Mouse (Mus musculus): ENCODE results near the gene Tmem14c. TPM values are rescaled to one million over a fixed set of nuclear protein-coding genes. Genes with fewer than 3 reads are reported as not detected.
A peak's percentile ranks its signal among the peaks of the same experiment; 100 is the strongest.
"Not testable (repeated sequence)": the region's sequence is repeated elsewhere in the genome, so short reads cannot be mapped to it uniquely, and the experiment has no call there.

The Tmem14c gene
- polyA plus RNA-seq, 1 experiment: 175 TPM

DNA sequence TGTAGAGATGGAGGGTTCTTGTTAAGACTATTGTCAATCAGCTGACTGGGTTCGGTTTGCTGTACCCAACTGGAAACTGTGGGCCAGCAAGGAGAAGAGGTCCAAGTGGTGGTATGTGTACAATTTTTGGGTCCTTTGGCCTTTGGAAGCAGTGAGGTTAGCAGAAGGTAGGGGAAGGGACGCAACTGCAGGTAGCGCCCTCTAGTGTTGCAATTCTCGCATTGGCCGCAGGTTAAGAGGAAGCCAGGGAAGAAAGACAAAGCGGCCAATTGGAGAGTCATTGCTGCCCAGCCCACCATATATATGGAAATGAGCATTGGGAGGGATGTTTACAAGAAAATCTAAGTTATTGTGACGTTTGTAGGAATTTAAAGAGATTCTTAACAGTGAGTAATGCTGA, 38.5 kb upstream of the Tmem14c start:
- no peak overlapping the region for H3K4me3 ChIP-seq (ENCODE audit: insufficient read depth, low read depth, low read length)
- TF ChIP-seq POLR2A (IDR thresholded peaks at IDR 0.05; ENCODE audit: low read depth, low read length) (no peak), CTCF (conservative IDR thresholded peaks at IDR 0.05; ENCODE audit: insufficient read depth, insufficient read length, low read depth, low read length) (peak; percentile 91)

DNA sequence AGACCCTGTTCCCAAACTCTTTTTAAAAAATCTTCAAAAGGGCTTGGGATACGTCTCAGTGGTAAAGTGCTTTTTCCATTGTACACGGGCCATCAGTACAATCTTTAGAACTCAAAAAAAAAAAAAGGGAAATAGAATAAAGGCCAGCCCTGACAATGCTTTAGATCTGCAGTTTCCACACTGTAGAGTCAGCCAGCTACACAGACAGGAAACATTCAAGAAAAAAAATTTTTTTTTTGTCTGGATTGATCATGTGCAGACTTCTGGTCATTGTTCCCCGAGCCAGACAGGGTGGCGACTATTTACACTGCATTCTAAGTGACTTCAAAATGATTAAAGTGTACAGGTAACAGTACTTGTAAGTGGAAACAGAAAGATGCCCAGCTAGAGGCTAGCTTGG, 37.4 kb upstream of the Tmem14c start:
- WGBS: 71% methylated on average over 4 of the region's 4 CpGs
- TF ChIP-seq CTCF (conservative IDR thresholded peaks at IDR 0.05; ENCODE audit: insufficient read depth, insufficient read length, low read depth, low read length) (no peak), POLR2A (IDR thresholded peaks at IDR 0.05; ENCODE audit: low read depth, low read length) (no peak)
- H3K4me3 ChIP-seq (ENCODE audit: insufficient read depth, low read depth, low read length): no peak overlapping the region
- DNase-seq: peak; percentile 68
- H3K4me1 ChIP-seq (ENCODE audit: control insufficient read depth, insufficient read depth, low read length): peaks cover 5% of the 10 kb centered on the region; the same call in 1 of the 2 replicates
- H3K36me3 ChIP-seq (ENCODE audit: control insufficient read depth, insufficient read depth, low read length): no peaks in the 10 kb centered on the region
- H3K27me3 ChIP-seq (replicated peaks; ENCODE audit: control insufficient read depth, insufficient read depth, low read length): no peaks in the 10 kb centered on the region
- peak overlapping the region; percentile 85 for H3K27ac ChIP-seq (ENCODE audit: insufficient read depth, low read depth, low read length)

More for the DNA sequence above, 38.5 kb upstream of the Tmem14c start:
- Histone ChIP-seq H3K27ac (ENCODE audit: insufficient read depth, low read depth, low read length) (no peak overlapping the region), H3K27me3 (replicated peaks; ENCODE audit: control insufficient read depth, insufficient read depth, low read length) (no peaks in the 10 kb centered on the region), H3K4me1 (ENCODE audit: control insufficient read depth, insufficient read depth, low read length) (peaks cover 5% of the 10 kb centered on the region; the same call in 1 of the 2 replicates), H3K36me3 (ENCODE audit: control insufficient read depth, insufficient read depth, low read length) (no peaks in the 10 kb centered on the region)
- DNase-seq: peak; percentile 72
- 31% methylated on average over 7 of the region's 7 CpGs for WGBS

DNA sequence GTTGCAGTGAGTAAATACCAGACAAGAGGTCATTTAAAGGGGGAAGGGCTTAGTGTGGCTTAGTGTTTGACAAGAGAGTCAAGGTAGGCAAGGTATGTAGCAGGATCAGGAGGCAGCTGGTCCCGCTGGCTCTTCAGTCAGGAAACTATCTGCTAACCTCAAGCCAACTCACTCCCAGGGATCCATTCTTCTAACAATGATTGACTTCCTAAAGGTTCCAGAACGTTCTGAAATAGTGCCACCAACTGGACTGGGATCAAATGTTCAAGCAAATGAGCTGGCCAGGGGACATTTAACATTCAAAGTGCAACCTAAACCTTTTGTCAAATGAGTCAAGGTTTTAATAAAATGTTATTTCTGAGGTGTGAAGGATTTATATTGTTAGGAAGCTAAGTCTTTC, 36.8 kb upstream of the Tmem14c start:
- Histone ChIP-seq H3K27me3 (replicated peaks; ENCODE audit: control insufficient read depth, insufficient read depth, low read length) (no peaks in the 10 kb centered on the region), H3K4me3 (ENCODE audit: insufficient read depth, low read depth, low read length) (no peak overlapping the region), H3K36me3 (ENCODE audit: control insufficient read depth, insufficient read depth, low read length) (no peaks in the 10 kb centered on the region), H3K4me1 (ENCODE audit: control insufficient read depth, insufficient read depth, low read length) (peaks cover 5% of the 10 kb centered on the region; the same call in 1 of the 2 replicates), H3K27ac (ENCODE audit: insufficient read depth, low read depth, low read length) (peak overlapping the region; percentile 85)
- DNase-seq: peak; percentile 85
- 11% methylated on average over 2 of the region's 2 CpGs for WGBS
- TF ChIP-seq CTCF (conservative IDR thresholded peaks at IDR 0.05; ENCODE audit: insufficient read depth, insufficient read length, low read depth, low read length) (no peak), POLR2A (IDR thresholded peaks at IDR 0.05; ENCODE audit: low read depth, low read length) (no peak)

DNA sequence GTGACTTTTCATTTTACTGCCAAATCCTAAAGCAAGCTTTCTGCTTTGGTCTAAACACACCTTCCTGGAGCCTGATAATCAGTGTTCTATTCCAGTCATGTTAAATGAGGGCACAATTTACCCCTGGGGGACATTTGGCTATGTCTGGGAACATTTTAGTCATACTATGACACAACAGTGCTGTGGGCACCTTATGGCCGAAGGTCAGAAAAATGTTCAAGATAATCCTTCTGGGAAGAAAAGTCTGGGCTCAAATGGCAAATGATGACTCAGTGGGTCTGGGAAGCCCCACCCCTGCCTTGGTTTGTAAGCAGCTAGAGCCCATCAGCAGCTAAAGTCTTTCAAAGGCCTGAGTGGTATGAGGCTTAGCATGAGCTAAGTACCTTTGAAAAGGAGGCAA, 33.3 kb upstream of the Tmem14c start:
- no peak for TF ChIP-seq POLR2A (IDR thresholded peaks at IDR 0.05; ENCODE audit: low read depth, low read length)
- no peak for TF ChIP-seq CTCF (conservative IDR thresholded peaks at IDR 0.05; ENCODE audit: insufficient read depth, insufficient read length, low read depth, low read length)
- H3K27ac ChIP-seq (ENCODE audit: insufficient read depth, low read depth, low read length): no peak overlapping the region
- DNase-seq: no peak
- peaks cover 5% of the 10 kb centered on the region; the same call in 1 of the 2 replicates for H3K4me1 ChIP-seq (ENCODE audit: control insufficient read depth, insufficient read depth, low read length)
- 80% methylated on average over 1 of the region's 1 CpGs for WGBS
- H3K4me3 ChIP-seq (ENCODE audit: insufficient read depth, low read depth, low read length): no peak overlapping the region
- H3K27me3 ChIP-seq (replicated peaks; ENCODE audit: control insufficient read depth, insufficient read depth, low read length): no peaks in the 10 kb centered on the region
- no peaks in the 10 kb centered on the region for H3K36me3 ChIP-seq (ENCODE audit: control insufficient read depth, insufficient read depth, low read length)

DNA sequence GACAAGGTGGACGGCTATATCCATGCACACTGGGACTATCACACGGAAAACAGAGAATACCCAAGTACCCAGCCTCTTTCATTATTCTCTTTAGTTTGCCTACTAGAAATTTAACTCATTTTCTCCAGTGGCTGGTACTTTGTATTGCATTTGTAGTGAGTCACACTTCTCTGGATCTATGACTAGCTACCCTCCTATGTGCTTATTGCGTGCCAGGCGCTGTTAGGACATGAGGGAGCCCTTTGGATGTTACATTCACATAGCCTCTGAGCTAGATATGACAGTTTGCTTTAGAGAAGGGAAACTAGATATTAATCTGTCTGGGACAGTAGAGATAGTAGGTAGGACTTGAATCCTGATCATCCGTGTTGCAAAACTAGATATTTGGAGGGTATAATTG, 30.0 kb upstream of the Tmem14c start:
- TF ChIP-seq POLR2A (IDR thresholded peaks at IDR 0.05; ENCODE audit: low read depth, low read length) (no peak), CTCF (conservative IDR thresholded peaks at IDR 0.05; ENCODE audit: insufficient read depth, insufficient read length, low read depth, low read length) (no peak)
- no peak for DNase-seq
- H3K4me3 ChIP-seq (ENCODE audit: insufficient read depth, low read depth, low read length): no peak overlapping the region
- H3K4me1 ChIP-seq (ENCODE audit: control insufficient read depth, insufficient read depth, low read length): no peaks in the 10 kb centered on the region
- H3K27me3 ChIP-seq (replicated peaks; ENCODE audit: control insufficient read depth, insufficient read depth, low read length): no peaks in the 10 kb centered on the region
- H3K36me3 ChIP-seq (ENCODE audit: control insufficient read depth, insufficient read depth, low read length): no peaks in the 10 kb centered on the region
- no peak overlapping the region for H3K27ac ChIP-seq (ENCODE audit: insufficient read depth, low read depth, low read length)
- WGBS: 95% methylated on average over 5 of the region's 5 CpGs

DNA sequence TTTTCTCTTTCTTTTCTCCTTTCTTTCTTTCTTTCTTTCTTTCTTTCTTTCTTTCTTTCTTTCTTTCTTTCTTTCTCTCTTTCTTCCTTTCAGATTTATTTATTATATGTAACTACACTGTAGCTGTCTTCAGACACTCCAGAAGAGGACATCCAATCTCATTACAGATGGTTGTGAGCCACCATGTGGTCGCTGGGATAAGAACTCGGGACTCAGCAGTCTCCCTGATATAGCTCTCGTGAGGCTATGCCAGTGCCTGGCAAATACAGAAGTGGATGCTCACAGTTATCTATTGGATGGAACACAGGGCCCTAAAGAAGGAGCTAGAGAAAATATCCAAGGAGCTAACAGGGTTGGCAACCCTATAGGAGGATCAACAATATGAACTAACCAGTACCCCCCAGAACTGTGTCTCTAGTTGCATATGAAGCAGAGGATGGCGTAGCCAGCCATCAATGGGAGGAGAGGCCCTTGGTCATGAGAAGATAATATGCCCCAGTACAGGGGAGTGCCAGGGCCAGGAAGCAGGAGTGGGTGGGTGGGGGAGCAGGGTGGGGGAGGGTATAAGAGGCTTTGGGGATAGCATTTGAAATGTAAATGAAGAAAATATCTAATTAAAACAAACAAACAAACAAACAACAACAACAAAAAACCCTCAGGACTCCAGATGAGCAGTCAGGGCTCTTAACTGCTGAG, 28.3 kb upstream of the Tmem14c start:
- not testable (repeated sequence) for DNase-seq; H3K4me3 ChIP-seq (ENCODE audit: insufficient read depth, low read depth, low read length); H3K27me3 ChIP-seq (replicated peaks; ENCODE audit: control insufficient read depth, insufficient read depth, low read length); H3K27ac ChIP-seq (ENCODE audit: insufficient read depth, low read depth, low read length); H3K4me1 ChIP-seq (ENCODE audit: control insufficient read depth, insufficient read depth, low read length); H3K36me3 ChIP-seq (ENCODE audit: control insufficient read depth, insufficient read depth, low read length)
- 68% methylated on average over 4 of the region's 4 CpGs for WGBS

DNA sequence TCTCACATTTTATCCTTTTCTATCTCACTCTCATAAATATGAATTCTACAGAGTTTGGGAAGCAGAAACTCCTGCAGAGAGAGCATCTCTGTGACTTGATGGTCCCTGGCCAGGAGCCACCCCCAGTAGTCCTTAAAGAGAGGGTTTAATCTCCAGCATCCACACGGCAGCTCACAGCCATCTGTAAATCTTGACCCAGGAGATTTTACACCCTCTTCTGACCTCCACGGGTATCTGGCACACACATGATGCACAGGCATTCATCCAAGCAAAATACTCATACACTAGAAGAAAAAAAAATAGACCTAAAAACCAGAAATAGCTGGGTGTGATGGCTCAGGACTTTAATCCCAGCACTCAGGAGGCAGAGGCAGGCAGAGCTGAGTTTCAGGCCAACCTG, 27.7 kb upstream of the Tmem14c start:
- TF ChIP-seq POLR2A (IDR thresholded peaks at IDR 0.05; ENCODE audit: low read depth, low read length) (no peak), CTCF (conservative IDR thresholded peaks at IDR 0.05; ENCODE audit: insufficient read depth, insufficient read length, low read depth, low read length) (no peak)
- Histone ChIP-seq H3K36me3 (ENCODE audit: control insufficient read depth, insufficient read depth, low read length) (no peaks in the 10 kb centered on the region), H3K27ac (ENCODE audit: insufficient read depth, low read depth, low read length) (no peak overlapping the region), H3K4me3 (ENCODE audit: insufficient read depth, low read depth, low read length) (no peak overlapping the region), H3K27me3 (replicated peaks; ENCODE audit: control insufficient read depth, insufficient read depth, low read length) (no peaks in the 10 kb centered on the region), H3K4me1 (ENCODE audit: control insufficient read depth, insufficient read depth, low read length) (no peaks in the 10 kb centered on the region)
- 35% methylated on average over 2 of the region's 2 CpGs for WGBS
- DNase-seq: peak; percentile 20

All from kidney, adult 2 months (tissue).